Mouse (Mus musculus) embryonic fibroblast, embryonic 13.5 days (primary cell): ENCODE measurements at regions not wholly inside any gene's neighbourhood (a gene's known extent, or its start where the extent isn't known, plus 50 kb on each side); places are given as distances from the start of the nearest gene placed in this dataset.

ENCODE experiments used
- CTCF ChIP-seq: IDR thresholded peaks from 2 replicates; pipeline ENCODE4 v1.5.1; 2011; ENCODE audit warnings: mild to moderate bottlenecking, control low read depth, low read length, moderate library complexity, borderline replicate concordance; ENCODE audit not compliant: insufficient read depth
- POLR2A ChIP-seq: IDR thresholded peaks from 2 replicates; pipeline ENCODE4 v1.6.1; 2011; ENCODE audit warnings: low read depth, mild to moderate bottlenecking, control low read depth, low read length, moderate library complexity

DNA sequence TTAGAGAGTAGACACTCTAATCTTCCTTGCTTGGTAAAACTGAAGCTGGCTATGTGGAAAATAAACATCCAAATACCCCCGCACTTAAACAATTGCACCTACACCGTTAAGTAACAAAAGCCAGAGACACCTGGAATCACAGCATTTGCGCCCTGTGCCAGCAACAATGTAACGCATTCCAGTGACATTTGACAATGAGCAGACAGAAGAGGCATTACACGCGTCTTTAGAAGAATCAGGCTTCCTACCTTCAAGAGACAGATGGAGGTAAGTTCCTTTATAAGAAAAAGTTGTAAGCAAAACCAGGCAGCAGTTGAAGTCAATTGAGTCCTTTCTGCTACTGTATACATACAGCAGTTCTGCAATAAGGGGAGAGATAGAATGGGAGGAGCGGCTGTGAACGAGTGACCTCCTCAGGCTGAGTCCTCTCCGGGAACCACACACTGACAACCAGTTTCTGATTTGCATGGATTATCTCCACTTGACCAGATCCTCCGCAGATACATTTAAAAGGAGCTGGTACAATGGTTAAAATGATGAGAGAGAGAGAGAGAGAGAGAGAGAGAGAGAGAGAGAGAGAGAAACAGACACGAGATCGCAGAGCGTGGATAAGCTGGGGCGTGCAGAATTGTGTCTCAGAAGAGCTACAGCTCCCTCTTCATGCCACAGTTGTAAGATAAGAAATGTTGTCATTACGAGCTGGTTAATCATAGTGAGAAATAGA lies 454.7 kb upstream of the Adgrl2 start:
- no peak for TF ChIP-seq CTCF
- no peak for TF ChIP-seq POLR2A
